ENCODE assay signal across 15 mouse cellular contexts in genomic region chr14:34944390-34944979, GRCm38 (mm10).
DNase-seq lines count a peak whose midpoint lies in the region; ATAC-seq lines count a peak whose summit lies in the region.
"Had no signal": no experiment of that assay in that cellular context is flagged by ENCODE, and none has a peak within 500 bp of the region (broad histone marks: within the 10 kb centered on the region; RNA-seq: fewer than 3 reads in every experiment).

No protein-coding gene starts in this region.

- H3K4me2 ChIP-seq in forebrain, embryonic 11.5 days (ENCODE audit: low read depth, low read length, severe bottlenecking) = no peak overlapping the region
- H3K4me2 ChIP-seq in forebrain, embryonic 12.5 days = no peak overlapping the region
- H3K4me2 ChIP-seq: kidney, embryonic 15.5 days; limb, embryonic 13.5 days; lung, embryonic 14.5 days; neural tube, embryonic 12.5 days had no signal

- no peak overlapping the region for H3K4me3 ChIP-seq in forebrain, embryonic 11.5 days (ENCODE audit: low read depth, low read length)
- no peak overlapping the region for H3K4me3 ChIP-seq in forebrain, embryonic 10.5 days
- H3K4me3 ChIP-seq in forebrain, embryonic 12.5 days (replicated peaks) = no peak overlapping the region
- H3K4me3 ChIP-seq: kidney, embryonic 15.5 days; limb, embryonic 13.5 days; neural tube, embryonic 12.5 days had no signal

- no peak overlapping the region for H3K9ac ChIP-seq in forebrain, embryonic 11.5 days (ENCODE audit: low read length)
- no peak overlapping the region for H3K9ac ChIP-seq in forebrain, embryonic 12.5 days
- H3K9ac ChIP-seq: kidney, embryonic 15.5 days; limb, embryonic 13.5 days; lung, embryonic 14.5 days; neural tube, embryonic 12.5 days had no signal

- 96% methylated on average over 14 of the region's 14 CpGs for WGBS in forebrain, embryonic 11.5 days
- 92% methylated on average over 14 of the region's 14 CpGs for WGBS in forebrain, embryonic 10.5 days
- WGBS in forebrain, embryonic 12.5 days = 85% methylated on average over 14 of the region's 14 CpGs

- no peak for ATAC-seq in forebrain, embryonic 11.5 days (replicated peaks; ENCODE audit: low FRiP score)
- ATAC-seq in forebrain, embryonic 12.5 days (ENCODE audit: low FRiP score) = peak; percentile 19; the same call in 1 of the 2 replicates
- no peak for ATAC-seq in CD4-positive, CD25-positive, alpha-beta regulatory T cell, adult 4 months

- DNase-seq in forebrain, embryonic 11.5 days (ENCODE audit: low spot score) = peak; percentile 29
- no peak for DNase-seq in forebrain, embryonic 10.5 days (ENCODE audit: extremely low spot score, low spot score)
- peak; percentile 66 to 77 for DNase-seq in layer of hippocampus, adult 8-10 months (ENCODE audit: low spot score in 2 of 2)
- peak; percentile 57 for DNase-seq in right cerebral cortex, adult 18-20 months
- no peak for DNase-seq in spleen, postnatal 4 days (ENCODE audit: low spot score in 2 of 2)
- no peak for DNase-seq in heart, adult 18-20 months
- DNase-seq: adrenal gland, adult 2 months; cerebellum, adult 8-10 months; gastrocnemius, postnatal 14 days; lung, embryonic 14.5 days had no signal

- H3K4me1 ChIP-seq in forebrain, embryonic 11.5 days (replicated peaks; ENCODE audit: control insufficient read depth, insufficient read depth, low read length) = no peaks in the 10 kb centered on the region
- no peaks in the 10 kb centered on the region for H3K4me1 ChIP-seq in forebrain, embryonic 10.5 days
- H3K4me1 ChIP-seq in forebrain, embryonic 12.5 days = no peaks in the 10 kb centered on the region
- H3K4me1 ChIP-seq: kidney, embryonic 15.5 days; limb, embryonic 13.5 days had no signal

- no peaks in the 10 kb centered on the region for H3K36me3 ChIP-seq in forebrain, embryonic 11.5 days (ENCODE audit: control insufficient read depth, insufficient read depth, low read length)
- H3K36me3 ChIP-seq in forebrain, embryonic 10.5 days (replicated peaks) = no peaks in the 10 kb centered on the region
- H3K36me3 ChIP-seq in forebrain, embryonic 12.5 days (replicated peaks) = no peaks in the 10 kb centered on the region
- H3K36me3 ChIP-seq: kidney, embryonic 15.5 days; limb, embryonic 13.5 days; neural tube, embryonic 12.5 days had no signal

- no peak overlapping the region for H3K27ac ChIP-seq in forebrain, embryonic 11.5 days (ENCODE audit: low read depth, low read length)
- H3K27ac ChIP-seq in forebrain, embryonic 10.5 days = no peak overlapping the region
- no peak overlapping the region for H3K27ac ChIP-seq in forebrain, embryonic 12.5 days
- H3K27ac ChIP-seq: kidney, embryonic 15.5 days; limb, embryonic 13.5 days; neural tube, embryonic 12.5 days had no signal

- no peaks in the 10 kb centered on the region for H3K9me3 ChIP-seq in forebrain, embryonic 11.5 days (ENCODE audit: control insufficient read depth, low read length)
- H3K9me3 ChIP-seq in forebrain, embryonic 10.5 days = no peaks in the 10 kb centered on the region
- no peaks in the 10 kb centered on the region for H3K9me3 ChIP-seq in forebrain, embryonic 12.5 days
- H3K9me3 ChIP-seq: kidney, embryonic 15.5 days; limb, embryonic 13.5 days; neural tube, embryonic 12.5 days had no signal

- no peaks in the 10 kb centered on the region for H3K27me3 ChIP-seq in forebrain, embryonic 11.5 days (ENCODE audit: control insufficient read depth, insufficient read depth, low read length)
- H3K27me3 ChIP-seq in forebrain, embryonic 10.5 days (ENCODE audit: poor library complexity, severe bottlenecking) = no peaks in the 10 kb centered on the region
- H3K27me3 ChIP-seq in forebrain, embryonic 12.5 days = no peaks in the 10 kb centered on the region
- H3K27me3 ChIP-seq: kidney, embryonic 15.5 days; neural tube, embryonic 12.5 days had no signal

Comparison
In these comparisons a context has a peak if more than half of its experiments do, and no peak if none do; other contexts are left out.
1. DNase-seq: peak in forebrain, embryonic 11.5 days (single experiment), layer of hippocampus, adult 8-10 months (2 of 2) and right cerebral cortex, adult 18-20 months (single experiment); none in forebrain, embryonic 10.5 days (single experiment), spleen, postnatal 4 days (0 of 2) and heart, adult 18-20 months (0 of 2).